ENCODE assay signal across 8 mouse cellular contexts in the genomic region with DNA sequence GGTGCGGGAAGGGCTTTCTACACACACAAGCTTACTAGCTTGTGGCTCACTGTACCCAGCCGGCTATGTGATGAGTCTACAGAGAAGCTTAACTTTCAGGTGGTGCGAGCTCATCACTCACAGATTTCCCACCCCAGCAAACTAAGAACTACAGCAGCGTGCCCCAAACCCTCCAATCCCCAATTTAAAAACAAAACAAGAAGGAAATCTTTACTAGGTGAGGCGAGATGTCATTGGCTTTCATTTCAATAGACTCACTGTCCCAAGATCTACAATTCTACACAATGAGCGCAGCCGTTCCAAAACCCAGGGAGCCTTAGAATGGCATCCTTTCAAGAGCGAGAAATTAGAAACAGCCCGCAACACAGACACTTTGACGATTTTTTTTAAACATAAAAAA. TPM values are rescaled to one million over a fixed set of nuclear protein-coding genes. Genes with fewer than 3 reads are reported as not detected.
DNase-seq lines count a peak whose midpoint lies in the region; ATAC-seq and TF ChIP-seq lines count a peak whose summit lies in the region.

No protein-coding gene starts in this region.

- 18% methylated on average over 10 of the region's 10 CpGs for WGBS in forebrain, embryonic 11.5 days
- WGBS in intestine, postnatal 0 days, result 49% methylated on average over 10 of the region's 10 CpGs
- 5% methylated on average over 10 of the region's 10 CpGs for WGBS in small intestine, adult 2 months

- H3K36me3 ChIP-seq in megakaryocyte, embryonic 14.5 days (replicated peaks; ENCODE audit: low read length), result no peaks in the 10 kb centered on the region
- no peaks in the 10 kb centered on the region for H3K36me3 ChIP-seq in forebrain, embryonic 11.5 days (ENCODE audit: control insufficient read depth, insufficient read depth, low read length)
- no peaks in the 10 kb centered on the region for H3K36me3 ChIP-seq in intestine, postnatal 0 days (ENCODE audit: control insufficient read depth, insufficient read depth)
- H3K36me3 ChIP-seq in small intestine, adult 2 months (ENCODE audit: control insufficient read depth, insufficient read depth, low read length), result no peaks in the 10 kb centered on the region

- peaks cover 3% of the 10 kb centered on the region for H3K9me3 ChIP-seq in megakaryocyte, embryonic 14.5 days
- H3K9me3 ChIP-seq in forebrain, embryonic 11.5 days (ENCODE audit: control insufficient read depth, low read length), result no peaks in the 10 kb centered on the region
- no peaks in the 10 kb centered on the region for H3K9me3 ChIP-seq in intestine, postnatal 0 days (ENCODE audit: control insufficient read depth)

- no peak for ATAC-seq in megakaryocyte, adult 5-6 weeks (ENCODE audit: poor library complexity, severe bottlenecking)
- no peak for ATAC-seq in forebrain, embryonic 11.5 days (replicated peaks; ENCODE audit: low FRiP score)
- no peak for ATAC-seq in intestine, postnatal 0 days

- H3K27ac ChIP-seq in forebrain, embryonic 11.5 days (ENCODE audit: low read depth, low read length), result no peak overlapping the region
- no peak overlapping the region for H3K27ac ChIP-seq in intestine, postnatal 0 days (ENCODE audit: low read depth, low read length)
- peak overlapping the region; percentile 40 for H3K27ac ChIP-seq in small intestine, adult 2 months (ENCODE audit: insufficient read depth, low read depth, low read length)

- H3K4me1 ChIP-seq in megakaryocyte, embryonic 14.5 days, result peaks cover 7% of the 10 kb centered on the region
- H3K4me1 ChIP-seq in forebrain, embryonic 11.5 days (replicated peaks; ENCODE audit: control insufficient read depth, insufficient read depth, low read length), result no peaks in the 10 kb centered on the region; the same call in 1 of the 2 replicates
- no peaks in the 10 kb centered on the region for H3K4me1 ChIP-seq in intestine, postnatal 0 days (replicated peaks; ENCODE audit: control insufficient read depth, insufficient read depth, low read length)
- peaks cover 5% of the 10 kb centered on the region; the same call in 1 of the 2 replicates for H3K4me1 ChIP-seq in small intestine, adult 2 months (ENCODE audit: control insufficient read depth, insufficient read depth, insufficient read length, low read length)

- TF ChIP-seq POLR2A in small intestine, adult 2 months (IDR thresholded peaks at IDR 0.05; ENCODE audit: low read depth, low read length), result no peak

- H3K4me3 ChIP-seq in megakaryocyte, embryonic 14.5 days (replicated peaks), result peak overlapping the region; percentile 18
- H3K4me3 ChIP-seq in forebrain, embryonic 11.5 days (ENCODE audit: low read depth, low read length), result peak overlapping the region; percentile 74
- H3K4me3 ChIP-seq in intestine, postnatal 0 days (ENCODE audit: low read depth, low read length), result peak overlapping the region; percentile 88
- peak overlapping the region; percentile 21; the same call in 1 of the 2 replicates for H3K4me3 ChIP-seq in small intestine, adult 2 months (ENCODE audit: low read depth, low read length)

- H3K9ac ChIP-seq in forebrain, embryonic 11.5 days (ENCODE audit: low read length), result no peak overlapping the region
- H3K9ac ChIP-seq in intestine, postnatal 0 days (ENCODE audit: low read depth, low read length), result no peak overlapping the region

- H3K4me2 ChIP-seq in forebrain, embryonic 11.5 days (ENCODE audit: low read depth, low read length, severe bottlenecking), result peak overlapping the region; percentile 97; the same call in 1 of the 2 replicates
- peak overlapping the region; percentile 90 for H3K4me2 ChIP-seq in intestine, postnatal 0 days (replicated peaks; ENCODE audit: low read depth)

- no peak for DNase-seq in forebrain, embryonic 11.5 days (ENCODE audit: low spot score)
- DNase-seq in ovary, postnatal 10 days (ENCODE audit: low spot score), result no peak
- DNase-seq in layer of hippocampus, adult 9-11 months, result no peak
- no peak for DNase-seq in spleen, postnatal 4 days (ENCODE audit: low spot score in 2 of 2)

- TF ChIP-seq CTCF in intestine, postnatal 0 days (IDR thresholded peaks at IDR 0.05; ENCODE audit: low read depth), result no peak
- no peak for TF ChIP-seq CTCF in small intestine, adult 2 months (IDR thresholded peaks at IDR 0.05; ENCODE audit: extremely low read depth, insufficient read length, insufficient replicate concordance, low read depth, low read length)

- peaks cover 42% of the 10 kb centered on the region for H3K27me3 ChIP-seq in megakaryocyte, embryonic 14.5 days (replicated peaks)
- H3K27me3 ChIP-seq in forebrain, embryonic 11.5 days (ENCODE audit: control insufficient read depth, insufficient read depth, low read length), result peaks cover 13% of the 10 kb centered on the region; the same call in 1 of the 2 replicates
- no peaks in the 10 kb centered on the region for H3K27me3 ChIP-seq in intestine, postnatal 0 days (replicated peaks; ENCODE audit: control insufficient read depth, insufficient read depth, low read length)
- H3K27me3 ChIP-seq in small intestine, adult 2 months (ENCODE audit: control insufficient read depth, insufficient read depth, low read length), result no peaks in the 10 kb centered on the region

RNA-seq across cellular contexts. Expression of a gene that starts 7.0 kb away (rescaled TPM):
- polyA plus RNA-seq in megakaryocyte, embryonic 14.5 days (2012; ENCODE audit: insufficient read depth, low replicate concordance), result 0.47 and 0.61 TPM in 2 replicates
- total RNA-seq in megakaryocyte, adult 5-6 weeks (2015), result 27.2 and 34.8 TPM in 2 replicates
- 28.9 and 32.4 TPM in 2 replicates for total RNA-seq in megakaryocyte, adult 5-6 weeks (2017)
- 5.9 and 6.9 TPM in 2 replicates for polyA plus RNA-seq in forebrain, embryonic 11.5 days (2014; fragmentation: Nextera tagmentation; extraction: Ambion mirVana)
- 204 and 209 TPM in 2 replicates for polyA plus RNA-seq in intestine, postnatal 0 days (2015; fragmentation: Nextera tagmentation; extraction: Ambion mirVana)
- 21.9 and 66.0 TPM in 2 replicates for polyA plus RNA-seq in small intestine, adult 2 months (2012; rRNA removed)

Comparison
In these comparisons a context has a peak if more than half of its experiments do, and no peak if none do; other contexts are left out.
1. H3K4me3 ChIP-seq: peak in every context shown above with its lines; median percentile 88 in intestine, postnatal 0 days; 74 in forebrain, embryonic 11.5 days; 21 in small intestine, adult 2 months; 18 in megakaryocyte, embryonic 14.5 days.